Mouse (Mus musculus) cerebellum, postnatal 25 days (tissue): Measurements from ENCODE around the gene Lypd6b.
A peak's percentile ranks its signal among the peaks of the same experiment; 100 is the strongest.

ENCODE experiments used
- DNase-seq, 2 experiments: peaks; one replicate each; pipeline ENCODE4 v3.0.0; 2021; ENCODE audit warnings: mixed read lengths in 2 of 2

Gene Lypd6b

DNA sequence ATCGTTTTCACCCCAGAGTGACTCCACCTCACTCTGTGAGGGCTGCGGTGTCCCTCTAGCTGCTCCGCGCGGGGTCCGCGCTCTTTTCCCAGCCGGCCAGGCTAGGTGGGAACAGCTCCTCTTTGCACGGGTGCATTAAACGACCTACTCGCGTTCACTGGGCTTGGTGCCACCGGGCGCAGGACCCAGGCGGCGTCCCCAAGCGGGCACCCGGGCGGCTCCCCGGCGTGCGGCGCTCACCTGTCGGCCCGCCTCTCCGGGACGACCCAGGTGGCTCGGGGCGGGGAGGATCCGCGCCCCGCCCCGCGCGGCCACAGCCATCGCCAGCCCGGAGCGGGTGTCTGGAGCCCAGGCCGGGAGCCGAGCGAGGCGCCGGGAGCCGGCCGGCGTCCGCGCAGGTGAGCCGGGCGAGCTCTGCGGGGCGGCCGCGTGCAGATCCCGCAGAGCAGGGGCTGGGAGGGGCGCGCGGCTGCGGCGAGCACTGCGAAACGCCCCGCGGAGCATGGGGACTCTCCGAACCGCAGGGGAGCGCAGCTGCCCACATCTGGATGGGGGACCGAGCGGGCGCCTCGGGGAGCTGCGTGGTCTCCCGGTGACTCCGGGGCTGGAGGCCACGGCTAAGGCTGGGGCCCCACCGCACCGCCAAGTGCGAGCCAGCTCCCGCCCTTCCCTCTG is at the start of gene Lypd6b:
Gene Lypd6b (plus strand): TSS at position 313 of the 675 bp plus-strand sequence.
- peak; percentile 47 to 52 for DNase-seq

GRCm38 (mm10) chr2:49739046-49739445 is 48.4 kb upstream of the Lypd6b start:
- DNase-seq = peak; percentile 81 to 84

DNA sequence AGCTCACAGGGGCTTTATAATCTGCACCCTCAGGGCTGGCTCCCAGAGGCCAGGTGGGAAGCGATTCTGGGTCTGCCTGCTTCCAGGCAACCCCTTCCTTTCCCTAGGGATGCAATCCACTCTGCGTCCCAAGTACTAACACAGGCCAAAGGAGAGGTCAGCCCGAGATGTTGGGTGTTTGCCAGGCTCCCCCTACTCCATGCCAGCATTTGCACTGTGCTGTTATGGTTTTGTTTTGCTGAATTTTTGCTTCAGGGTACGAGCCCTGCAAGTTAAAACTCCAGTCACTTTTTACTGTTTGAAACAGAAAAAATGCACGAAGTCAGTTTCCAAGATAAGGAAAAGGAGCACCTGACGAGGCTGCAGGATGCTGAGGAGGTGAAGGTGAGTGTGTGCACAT is 46.5 kb upstream of the Lypd6b start:
- DNase-seq = no peak

DNA sequence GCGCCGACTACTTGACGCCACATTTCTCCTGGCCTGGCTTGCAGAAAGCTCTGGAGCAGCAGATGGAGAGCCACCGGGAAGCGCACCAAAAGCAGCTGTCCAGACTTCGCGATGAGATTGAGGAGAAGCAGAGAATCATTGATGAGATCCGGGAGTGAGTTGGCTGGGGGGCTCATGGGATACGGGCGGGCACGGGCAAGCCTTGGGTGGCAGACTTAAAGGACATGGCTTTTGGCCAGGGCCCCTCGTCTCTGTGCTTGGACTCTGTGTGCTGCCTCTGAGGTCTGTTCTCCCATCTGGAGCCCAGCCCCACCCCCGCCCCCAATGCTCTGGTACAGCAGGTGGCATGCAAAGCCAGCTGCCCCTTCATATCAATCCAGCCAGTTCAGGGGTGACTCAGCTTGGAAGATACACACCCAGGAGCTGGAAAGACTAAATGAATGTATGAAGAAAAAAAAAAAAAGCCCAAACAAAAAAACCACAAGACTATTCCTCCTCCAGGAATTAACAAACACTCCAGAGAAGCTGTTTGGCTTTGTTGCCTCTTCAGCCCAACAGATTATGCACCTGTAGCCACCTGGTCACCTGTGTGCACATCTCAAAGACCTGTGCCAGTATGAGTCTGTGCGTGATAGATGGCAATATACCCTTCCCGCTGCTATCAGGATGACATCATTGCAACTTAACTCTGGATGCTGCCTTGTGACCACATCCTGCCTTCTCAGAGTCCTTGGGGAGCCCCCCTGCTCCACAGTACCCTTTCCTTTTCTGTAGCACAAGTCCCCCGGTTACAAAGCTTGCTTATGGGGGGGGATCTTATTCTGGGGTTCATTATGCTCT is 45.4 kb upstream of the Lypd6b start:
- DNase-seq = peak; percentile 76 to 79

DNA sequence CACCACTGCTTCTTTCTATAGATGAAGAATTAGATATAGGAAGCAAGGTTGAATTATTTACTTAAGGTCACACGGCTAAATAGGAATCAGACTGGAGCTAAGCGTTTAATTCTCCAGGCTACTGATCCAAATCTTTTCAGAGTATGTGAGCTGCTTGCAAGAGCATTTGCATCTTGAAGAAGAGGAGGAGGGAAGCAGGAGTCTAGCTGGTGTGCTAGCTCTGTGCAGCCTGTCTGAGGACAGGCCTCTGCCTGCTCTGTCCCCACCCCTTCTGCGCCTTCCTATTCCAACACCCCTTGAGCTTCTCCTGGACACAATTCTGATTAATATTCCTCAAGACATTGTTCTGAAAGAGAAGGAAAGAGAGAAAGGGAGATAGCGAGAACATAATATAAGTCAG is 44.6 kb upstream of the Lypd6b start:
- no peak for DNase-seq

GRCm38 (mm10) chr2:49743775-49744174 is 43.7 kb upstream of the Lypd6b start:
- DNase-seq = no peak

DNA sequence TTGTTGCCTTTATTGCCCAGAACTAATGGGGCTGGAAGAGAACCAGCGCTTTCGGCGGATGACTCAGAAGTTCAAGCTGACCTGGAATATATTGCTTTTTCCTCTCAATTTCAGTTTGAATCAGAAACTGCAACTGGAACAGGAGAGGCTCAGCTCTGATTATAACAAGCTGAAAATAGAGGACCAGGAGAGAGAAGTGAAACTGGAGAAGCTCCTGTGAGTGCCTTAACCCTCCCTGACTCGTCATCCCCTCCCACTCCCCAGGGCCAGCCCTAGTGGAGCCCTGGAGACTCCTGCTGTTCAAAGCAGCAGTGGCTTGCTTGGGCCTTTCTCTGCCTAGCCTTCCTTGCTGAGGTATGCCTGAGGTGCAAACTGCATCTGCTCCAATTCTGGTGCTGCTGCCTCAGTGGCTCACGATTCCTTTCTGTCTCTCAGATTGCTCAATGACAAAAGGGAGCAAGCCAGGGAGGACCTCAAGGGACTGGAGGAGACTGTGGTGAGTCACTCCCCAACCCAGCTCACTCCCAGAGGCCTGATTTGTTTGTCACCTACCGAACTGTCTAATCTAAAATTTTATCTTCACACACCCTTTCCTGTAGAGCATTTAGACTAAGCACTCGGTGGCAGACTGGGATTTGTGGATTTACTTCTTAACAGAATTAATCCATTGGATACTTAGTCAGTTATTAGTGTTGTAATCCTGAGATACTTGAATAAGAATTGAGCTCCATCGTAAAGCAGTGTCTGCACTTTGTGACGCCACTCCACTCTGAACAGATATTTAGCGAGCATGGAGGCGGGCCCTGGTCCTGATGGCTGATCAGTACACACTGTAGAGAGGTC is 43.0 kb upstream of the Lypd6b start:
- DNase-seq = no peak

DNA sequence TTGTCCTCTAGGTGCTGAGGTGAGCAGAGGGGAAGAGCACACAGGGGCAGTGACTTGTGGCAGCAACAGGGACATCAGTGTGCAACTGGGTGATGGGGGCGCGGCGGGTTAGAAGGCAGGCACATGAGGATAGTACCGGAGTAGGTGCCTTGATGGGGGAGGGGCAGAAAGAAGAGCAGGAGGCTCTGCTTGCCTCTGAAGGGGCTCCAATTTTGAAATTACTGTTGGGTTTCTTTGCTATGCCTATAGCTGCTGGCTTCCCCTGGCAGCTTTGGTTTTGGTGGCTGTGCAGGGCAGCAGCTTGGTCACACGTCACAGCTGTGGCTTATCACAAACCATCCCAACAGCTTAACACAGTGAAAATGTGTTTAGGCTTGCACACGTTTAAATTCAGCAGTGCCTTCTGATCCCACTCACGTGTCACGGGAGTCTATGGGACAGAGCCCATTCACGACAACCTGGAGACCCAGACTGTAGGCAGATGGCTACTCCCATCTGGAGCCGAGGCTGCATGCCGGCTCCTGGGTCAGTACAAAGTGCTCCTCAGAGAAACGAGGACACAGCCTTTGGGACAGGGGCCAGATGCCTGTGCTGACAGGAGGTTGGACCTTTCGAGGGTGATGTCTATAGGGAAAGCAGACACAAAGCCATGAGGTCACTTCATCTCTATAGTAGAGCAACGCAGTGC is 42.2 kb upstream of the Lypd6b start:
- DNase-seq = peak; percentile 84 to 89

DNA sequence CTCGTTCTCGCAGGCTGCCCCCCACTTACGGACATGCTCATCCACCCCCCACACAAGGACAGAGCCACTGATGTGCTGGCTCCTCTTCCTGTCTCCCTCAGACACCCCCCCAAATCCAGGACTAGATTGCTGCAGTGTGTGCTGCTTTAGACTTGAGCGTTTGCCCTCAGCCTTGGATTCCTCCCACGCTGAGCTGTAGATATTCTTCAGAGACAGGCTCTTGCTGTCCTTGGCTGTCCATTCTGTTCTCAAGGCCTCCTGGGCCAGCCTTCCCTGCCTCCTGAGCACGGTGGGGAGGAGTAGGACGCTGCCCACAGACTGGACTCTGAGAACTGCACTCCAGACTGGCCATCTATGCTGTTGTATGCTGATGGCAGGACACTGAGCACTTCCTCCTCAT is 40.5 kb upstream of the Lypd6b start:
- DNase-seq = no peak

- no peak for DNase-seq
These were observed 39.8 kb upstream of the Lypd6b start for GRCm38 (mm10) chr2:49747670-49748069.

DNA sequence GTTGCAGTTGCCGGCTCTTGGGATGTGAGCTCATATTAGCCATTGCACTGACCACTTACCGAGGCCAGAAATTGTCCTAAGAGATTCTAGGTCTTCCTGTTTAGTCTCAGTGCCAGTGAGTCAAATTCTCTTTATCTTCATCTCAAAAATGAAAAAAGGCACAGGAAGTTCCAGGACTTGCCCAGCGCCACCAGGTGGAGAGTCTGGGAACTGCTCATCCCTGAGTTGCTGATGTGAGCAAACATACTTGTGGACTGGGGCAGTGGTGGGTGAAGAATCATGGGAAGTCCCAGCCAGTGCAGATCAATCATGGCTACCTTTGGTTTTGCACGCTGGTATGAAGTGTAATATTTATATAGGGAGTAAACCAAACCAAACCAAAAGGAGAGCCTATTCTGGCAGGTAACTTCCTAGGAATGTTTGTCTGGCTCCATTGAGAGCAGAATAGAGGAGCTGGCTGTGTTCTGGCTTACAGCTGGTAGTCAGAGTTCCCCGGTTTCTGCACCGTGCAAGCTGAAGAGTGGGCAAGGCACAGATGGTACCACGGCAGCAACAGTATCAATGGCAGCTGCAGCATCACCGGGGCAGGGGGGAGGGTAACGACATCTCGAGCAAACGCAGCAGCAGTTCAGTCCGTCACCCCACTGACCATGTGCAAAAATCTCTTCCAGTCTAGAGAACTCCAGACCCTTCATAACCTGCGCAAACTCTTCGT is 38.7 kb upstream of the Lypd6b start:
- DNase-seq = peak; percentile 62 to 76

DNA sequence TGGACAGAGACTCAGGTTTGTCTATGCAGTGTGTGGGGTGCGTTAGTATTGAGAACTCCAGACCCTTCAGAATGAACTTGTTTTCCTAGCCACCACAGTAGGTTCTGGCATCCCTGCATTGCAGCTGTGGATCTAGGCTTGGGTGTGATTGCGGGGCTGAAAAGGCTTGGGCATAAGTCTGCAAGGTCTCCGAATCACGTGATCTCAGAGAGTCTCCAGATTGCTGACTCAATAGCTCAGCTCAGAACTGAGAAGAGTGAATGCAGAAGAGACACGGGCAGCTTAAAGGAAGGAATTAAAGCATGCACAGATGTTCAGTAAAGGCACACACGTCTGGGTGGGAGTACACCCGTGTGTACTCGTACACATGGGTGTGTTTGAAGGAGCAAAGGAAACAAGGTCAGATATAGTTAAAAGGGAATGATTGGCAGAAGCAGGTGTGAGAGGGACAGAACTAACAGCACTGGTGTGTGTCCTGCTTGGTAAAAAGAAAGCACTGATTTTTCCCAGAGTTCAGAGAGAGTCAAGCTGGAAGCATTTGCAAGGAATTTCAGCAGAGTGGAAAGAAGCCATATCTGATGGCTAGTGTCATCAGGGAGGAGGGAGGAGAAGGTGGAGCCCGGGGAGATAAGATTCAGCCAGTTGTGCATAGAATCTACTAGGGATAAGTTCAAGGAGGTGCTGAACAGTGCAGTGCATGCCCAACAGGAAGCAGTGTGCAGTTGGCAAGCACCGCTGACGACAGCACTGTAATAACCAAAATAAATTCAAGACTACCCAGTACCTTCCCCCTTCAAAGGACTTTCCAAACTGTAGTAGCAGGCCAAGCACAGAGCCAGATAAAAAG is 37.5 kb upstream of the Lypd6b start:
- no peak for DNase-seq

- no peak for DNase-seq
These were observed 35.8 kb upstream of the Lypd6b start for GRCm38 (mm10) chr2:49751544-49752210.

DNA sequence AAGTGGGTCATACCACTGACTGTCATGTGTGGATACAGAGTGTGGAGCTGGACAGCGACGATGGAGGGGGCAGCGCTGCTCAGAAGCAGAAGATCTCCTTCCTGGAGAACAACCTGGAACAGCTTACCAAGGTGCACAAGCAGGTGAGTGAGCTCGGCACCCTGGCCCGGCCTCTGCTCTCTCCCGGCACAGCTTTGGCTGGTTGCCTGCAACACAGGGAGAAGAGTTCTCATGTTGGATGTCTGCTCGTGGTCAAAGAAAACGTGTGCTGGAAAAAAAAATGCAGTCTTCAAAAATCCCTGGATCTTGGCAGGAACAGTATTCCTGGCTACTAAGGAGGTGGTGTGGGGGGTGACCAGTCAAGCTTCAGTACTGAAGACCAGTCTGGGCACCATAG is 35.3 kb upstream of the Lypd6b start:
- DNase-seq = peak; percentile 59 to 75

DNA sequence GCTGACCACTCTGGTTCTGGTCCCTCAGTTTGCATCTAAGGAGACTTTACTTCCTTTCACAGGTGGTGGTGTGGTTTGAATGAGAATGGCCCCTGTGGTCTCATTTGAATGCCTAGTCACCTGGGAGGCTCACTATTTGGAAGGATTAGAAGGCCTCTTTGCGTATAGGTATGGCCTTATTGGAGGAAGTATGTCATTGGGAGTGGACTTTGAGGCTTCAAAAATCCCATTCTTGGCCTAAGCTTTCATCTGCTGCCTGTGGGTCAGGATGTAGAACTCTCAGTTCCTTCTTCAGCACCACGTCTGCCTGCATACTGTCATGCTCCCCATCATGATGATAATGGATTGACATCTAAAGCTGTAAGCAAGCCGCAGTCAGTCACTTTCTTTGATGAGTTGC is 34.4 kb upstream of the Lypd6b start:
- no peak for DNase-seq

DNA sequence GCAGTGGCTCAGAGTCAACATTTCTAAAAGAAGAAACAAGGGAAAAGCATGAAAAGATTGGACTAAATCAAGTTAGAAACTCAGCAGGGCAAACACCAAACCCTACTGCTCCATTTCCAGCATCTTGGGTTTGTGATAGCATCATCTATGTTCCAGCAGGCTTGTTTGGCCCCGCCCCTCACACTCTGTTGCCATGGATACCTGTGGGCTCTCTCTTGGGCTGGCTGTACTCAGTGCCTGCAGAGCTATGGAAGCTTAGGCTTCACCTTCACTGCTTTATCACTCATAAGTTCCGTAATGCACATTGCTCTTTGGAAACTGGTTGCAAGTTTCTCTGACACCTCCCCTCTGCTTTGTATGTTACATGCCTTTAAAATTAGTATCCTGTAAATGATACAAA is 32.4 kb upstream of the Lypd6b start:
- DNase-seq = peak in 1 of 2 experiments; percentile 53

GRCm38 (mm10) chr2:49757616-49758015 is 29.9 kb upstream of the Lypd6b start:
- no peak for DNase-seq

DNA sequence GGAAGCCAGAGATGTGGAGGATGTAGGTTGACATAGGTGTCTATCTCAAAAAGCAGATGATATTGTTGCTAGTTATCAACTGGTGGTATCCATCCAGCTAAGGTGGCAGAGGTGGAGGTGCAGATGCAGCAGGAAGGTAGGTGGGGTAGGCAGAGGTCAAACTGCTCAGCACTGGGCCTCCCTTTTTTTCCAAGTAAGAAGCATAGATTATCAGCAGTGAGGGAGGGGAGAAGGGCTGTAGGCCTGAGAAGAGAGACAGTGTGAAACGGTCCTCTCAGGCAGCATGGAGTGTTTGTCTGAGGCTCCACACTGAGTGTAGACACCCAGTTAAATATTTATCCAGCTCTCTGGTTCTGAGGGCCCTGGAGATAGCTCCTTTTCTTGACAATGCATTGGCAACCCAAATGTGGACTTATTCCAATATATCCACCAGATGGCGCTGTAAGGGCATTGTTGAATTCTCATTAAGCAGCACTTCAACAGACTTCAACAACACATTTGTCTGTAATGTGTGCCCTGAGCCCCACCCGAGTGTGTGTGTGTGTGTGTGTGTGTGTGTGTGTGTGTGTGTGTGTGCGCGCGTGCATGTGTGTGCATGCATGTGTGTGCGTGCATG is 23.0 kb upstream of the Lypd6b start:
- DNase-seq = peak; percentile 39 to 54

- no peak for DNase-seq
These were observed 18.6 kb upstream of the Lypd6b start for GRCm38 (mm10) chr2:49768916-49769315.

DNA sequence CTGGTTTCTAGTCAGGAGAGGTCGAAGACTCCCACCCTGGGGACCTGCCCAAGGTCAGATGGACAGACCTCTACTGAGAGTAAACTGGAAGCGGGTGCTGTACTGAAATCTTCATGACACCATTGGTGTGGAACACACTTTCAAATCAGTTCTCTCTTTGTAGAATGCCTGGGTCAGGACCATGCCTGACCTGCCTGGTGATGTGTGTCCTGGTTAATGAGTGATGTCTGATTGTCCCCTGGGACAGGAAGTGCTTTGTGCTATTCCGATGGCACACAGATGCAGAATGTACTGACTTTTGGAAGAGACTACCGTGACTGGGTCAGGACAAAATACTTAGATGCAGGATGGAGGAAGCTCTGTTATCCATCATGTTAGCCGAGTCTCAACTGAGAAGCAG is 17.0 kb upstream of the Lypd6b start:
- no peak for DNase-seq
